Mouse (Mus musculus) E14TG2a.4 (cell line): ENCODE results near the gene Dstn.
A peak's percentile ranks its signal among the peaks of the same experiment; 100 is the strongest.

Experiments
- H3K27me3 ChIP-seq: 2 replicates; pipeline ENCODE4 v1.6.1; 2014; ENCODE audit warnings: low read length, control low read depth; ENCODE audit not compliant: insufficient read depth
- H3K36me3 ChIP-seq: 2 replicates; pipeline ENCODE4 v1.6.1; 2014; ENCODE audit warnings: low read length, control low read depth; ENCODE audit not compliant: insufficient read depth
- H3K4me1 ChIP-seq: replicated peaks from 2 replicates; pipeline ENCODE4 v1.6.1; 2014; ENCODE audit warnings: low read depth, low read length, control low read depth
- H3K4me3 ChIP-seq: replicated peaks from 2 replicates; pipeline ENCODE4 v1.5.1; 2014; ENCODE audit warnings: mild to moderate bottlenecking, low read length
- H3K9me3 ChIP-seq: 2 replicates; pipeline ENCODE4 v1.6.1; 2014; ENCODE audit warnings: low read length, control low read depth
- CTCF ChIP-seq: conservative IDR thresholded peaks from 2 replicates; pipeline ENCODE4 v1.5.1; 2014; ENCODE audit warnings: low read length
- NANOG ChIP-seq: IDR thresholded peaks from 2 replicates; pipeline ENCODE4 v1.6.1; 2014; ENCODE audit warnings: borderline replicate concordance, low read length, mixed read lengths
- POU5F1 ChIP-seq: IDR thresholded peaks from 2 replicates; pipeline ENCODE4 v1.6.1; 2014; ENCODE audit warnings: low read length, borderline replicate concordance

Dstn gene

DNA sequence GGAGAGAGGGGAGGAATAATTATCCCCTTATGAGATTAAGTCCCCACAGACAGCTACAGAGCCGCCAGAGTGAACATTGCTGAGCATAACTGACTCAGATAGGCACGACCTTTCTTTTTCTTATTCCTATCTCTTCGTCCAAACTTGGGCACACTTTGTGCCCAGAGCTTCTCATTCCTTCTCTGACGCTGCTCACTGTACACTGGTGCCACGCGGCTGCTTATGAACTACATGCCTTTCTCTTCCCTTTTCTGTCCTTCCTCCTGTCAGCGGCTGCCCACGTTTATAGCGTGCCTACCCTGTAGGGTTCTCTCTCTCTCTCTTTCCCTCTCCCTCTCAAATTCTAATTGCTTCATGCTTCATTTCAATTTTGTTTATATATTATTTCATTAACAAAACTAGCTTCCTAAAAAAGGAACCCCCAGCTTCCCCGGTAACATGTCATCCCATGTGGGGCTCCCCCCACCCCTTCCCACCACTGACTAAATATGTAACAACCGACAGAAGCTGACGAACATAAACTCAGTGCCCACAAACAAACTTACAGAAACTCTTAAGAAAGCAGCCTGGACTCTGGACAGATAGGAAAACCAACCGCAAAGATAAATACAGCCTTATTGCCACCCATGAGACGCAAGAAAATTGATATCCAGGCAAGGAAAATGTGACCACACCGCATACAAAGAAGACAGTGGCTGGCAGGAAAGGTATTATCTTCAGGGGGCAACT lies 25.8 kb upstream of the Dstn start:
- TF ChIP-seq CTCF, result no peak
- Histone ChIP-seq H3K36me3 (no peaks in the 10 kb centered on the region), H3K27me3 (no peaks in the 10 kb centered on the region), H3K4me3 (peak overlapping the region; percentile 46), H3K9me3 (no peaks in the 10 kb centered on the region), H3K4me1 (peaks cover 37% of the 10 kb centered on the region)

DNA sequence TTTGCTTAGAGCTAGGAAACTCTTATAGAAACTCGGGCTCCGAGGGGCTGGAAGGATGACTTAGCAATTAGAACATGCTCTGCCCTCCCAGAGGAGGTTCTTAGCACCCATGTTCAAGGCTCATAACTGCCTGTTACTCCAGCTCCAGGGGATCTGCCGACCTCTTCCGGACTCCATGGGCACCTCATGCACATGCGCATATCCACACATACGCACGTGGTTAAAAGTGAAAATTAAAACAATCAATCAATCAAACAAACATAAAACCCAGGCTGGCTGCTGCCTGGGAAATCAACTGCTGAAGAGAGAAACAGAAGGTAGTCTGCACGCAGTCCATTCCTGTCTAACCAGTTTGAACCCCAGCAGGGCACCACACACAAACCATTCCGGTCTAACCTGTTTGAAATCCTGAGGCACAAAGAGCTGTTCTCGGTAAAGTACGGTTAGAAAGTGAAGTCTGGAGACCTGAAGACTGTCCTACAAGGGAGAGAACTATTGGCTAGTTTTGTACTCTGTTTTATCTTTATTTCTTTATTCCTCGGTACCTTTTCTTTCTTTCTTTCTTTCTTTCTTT lies 25.2 kb upstream of the Dstn start:
- Histone ChIP-seq H3K9me3 (no peaks in the 10 kb centered on the region), H3K36me3 (no peaks in the 10 kb centered on the region), H3K4me1 (peaks cover 37% of the 10 kb centered on the region), H3K27me3 (no peaks in the 10 kb centered on the region), H3K4me3 (peak overlapping the region; percentile 46)
- TF ChIP-seq CTCF, result no peak
- TF ChIP-seq POU5F1, result no peak
- no peak for TF ChIP-seq NANOG

DNA sequence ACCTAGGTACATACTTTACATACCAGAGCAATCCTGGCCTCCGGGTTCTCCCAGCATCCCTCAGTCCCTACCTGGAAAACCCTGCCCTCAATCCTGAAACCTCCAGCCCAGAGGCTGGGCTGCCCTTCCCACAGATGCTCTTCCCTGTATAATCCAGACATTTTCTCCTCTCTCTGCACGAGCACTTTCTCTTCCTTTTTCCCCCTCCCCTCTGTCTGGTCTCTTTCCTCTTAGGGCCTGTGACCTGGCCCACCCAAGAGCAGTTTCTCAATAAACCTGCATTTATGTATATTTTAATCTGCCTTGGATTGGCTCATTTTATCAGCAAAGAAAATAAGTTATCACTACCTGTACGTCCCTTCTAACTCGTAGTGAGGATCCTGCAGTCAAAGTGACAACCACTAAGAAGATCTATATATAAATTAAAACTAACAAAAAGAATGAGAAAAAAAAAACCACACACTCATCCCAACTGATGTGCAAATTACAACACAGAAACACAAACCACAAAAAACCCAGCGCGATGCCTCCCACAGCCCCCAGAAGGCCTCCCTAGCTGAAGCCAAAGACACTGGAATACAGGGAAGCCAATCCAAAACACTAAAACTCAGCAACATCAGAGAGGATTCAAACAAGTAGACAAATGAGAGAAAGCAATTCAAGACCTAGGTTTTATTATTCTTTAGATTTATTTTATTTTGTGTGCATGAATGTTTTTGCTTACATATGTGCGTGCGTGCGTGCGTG lies 23.6 kb upstream of the Dstn start:
- no peaks in the 10 kb centered on the region for H3K9me3 ChIP-seq
- TF ChIP-seq NANOG, result no peak
- TF ChIP-seq CTCF, result no peak
- TF ChIP-seq POU5F1, result no peak

DNA sequence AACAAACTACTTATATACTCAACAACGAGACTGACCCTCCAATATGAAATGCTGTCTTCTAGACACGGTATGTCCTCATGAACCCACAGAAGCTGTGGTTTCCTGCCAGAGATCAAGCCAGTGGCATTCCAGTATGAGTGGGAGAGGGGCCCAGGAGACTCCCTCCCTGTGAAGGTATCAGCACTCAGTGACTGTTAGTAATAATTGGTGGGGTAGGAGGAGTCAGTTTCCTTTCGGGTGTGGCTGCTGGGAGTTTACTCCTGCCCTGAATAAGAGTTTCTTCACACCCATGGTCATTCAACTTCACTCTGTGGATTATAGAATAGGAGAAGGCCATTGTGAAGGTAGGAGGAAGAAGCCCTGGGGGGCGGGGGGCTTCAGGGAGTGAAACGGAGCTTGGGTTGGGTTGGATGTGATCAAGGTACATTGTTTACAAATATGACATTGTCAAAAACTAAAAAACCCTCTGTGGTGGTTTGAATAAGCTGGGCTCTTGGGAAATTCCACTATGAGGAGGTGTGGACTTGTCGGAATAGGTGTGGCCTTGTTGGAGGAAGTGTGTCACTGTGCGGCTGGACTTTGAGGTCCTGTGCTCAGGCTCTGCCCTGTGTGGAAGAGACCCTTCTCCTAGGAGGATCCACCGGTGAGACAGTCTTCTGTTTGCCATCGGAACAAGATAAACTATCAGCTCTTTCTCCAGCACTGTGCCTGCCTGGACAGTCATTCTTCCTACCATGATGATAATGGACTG lies 15.5 kb upstream of the Dstn start:
- H3K9me3 ChIP-seq, result no peaks in the 10 kb centered on the region
- no peak overlapping the region for H3K4me3 ChIP-seq
- TF ChIP-seq NANOG (no peak), CTCF (no peak)
- H3K27me3 ChIP-seq, result no peaks in the 10 kb centered on the region
- peaks cover 6% of the 10 kb centered on the region; the same call in 1 of the 2 replicates for H3K4me1 ChIP-seq
- no peaks in the 10 kb centered on the region for H3K36me3 ChIP-seq

More for the DNA sequence above, 23.6 kb upstream of the Dstn start:
- H3K27me3 ChIP-seq, result no peaks in the 10 kb centered on the region
- no peak overlapping the region for H3K4me3 ChIP-seq
- H3K36me3 ChIP-seq, result no peaks in the 10 kb centered on the region
- peaks cover 31% of the 10 kb centered on the region for H3K4me1 ChIP-seq

DNA sequence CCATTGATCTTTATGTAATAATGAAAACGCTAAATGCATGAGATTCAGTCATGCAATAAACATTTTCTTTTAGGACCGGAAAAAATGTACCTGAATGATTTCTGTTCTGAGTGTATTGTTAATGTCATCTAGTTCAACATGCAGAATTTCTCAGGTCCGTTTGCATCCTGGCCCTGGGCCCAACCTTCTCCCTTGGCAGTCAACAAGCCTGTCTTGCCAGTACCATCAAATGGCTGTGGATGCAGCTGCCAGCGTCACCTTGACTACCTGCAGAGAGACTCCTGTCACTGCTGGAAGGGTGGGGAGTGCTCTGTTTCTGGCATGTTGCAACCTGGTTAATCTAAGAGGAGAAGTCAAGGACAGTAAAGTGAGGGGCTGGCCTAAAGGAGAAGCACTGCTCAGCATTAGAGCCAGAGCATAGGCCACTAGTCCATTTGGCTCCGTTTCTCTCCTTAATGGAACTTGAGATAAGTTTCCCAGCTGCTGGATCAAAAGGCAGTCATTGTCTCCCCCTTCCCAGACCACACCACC lies 14.2 kb upstream of the Dstn start:
- H3K36me3 ChIP-seq, result no peaks in the 10 kb centered on the region
- peaks cover 6% of the 10 kb centered on the region; the same call in 1 of the 2 replicates for H3K4me1 ChIP-seq
- TF ChIP-seq CTCF (no peak), NANOG (no peak), POU5F1 (no peak)
- no peak overlapping the region for H3K4me3 ChIP-seq
- no peaks in the 10 kb centered on the region for H3K27me3 ChIP-seq
- no peaks in the 10 kb centered on the region for H3K9me3 ChIP-seq

DNA sequence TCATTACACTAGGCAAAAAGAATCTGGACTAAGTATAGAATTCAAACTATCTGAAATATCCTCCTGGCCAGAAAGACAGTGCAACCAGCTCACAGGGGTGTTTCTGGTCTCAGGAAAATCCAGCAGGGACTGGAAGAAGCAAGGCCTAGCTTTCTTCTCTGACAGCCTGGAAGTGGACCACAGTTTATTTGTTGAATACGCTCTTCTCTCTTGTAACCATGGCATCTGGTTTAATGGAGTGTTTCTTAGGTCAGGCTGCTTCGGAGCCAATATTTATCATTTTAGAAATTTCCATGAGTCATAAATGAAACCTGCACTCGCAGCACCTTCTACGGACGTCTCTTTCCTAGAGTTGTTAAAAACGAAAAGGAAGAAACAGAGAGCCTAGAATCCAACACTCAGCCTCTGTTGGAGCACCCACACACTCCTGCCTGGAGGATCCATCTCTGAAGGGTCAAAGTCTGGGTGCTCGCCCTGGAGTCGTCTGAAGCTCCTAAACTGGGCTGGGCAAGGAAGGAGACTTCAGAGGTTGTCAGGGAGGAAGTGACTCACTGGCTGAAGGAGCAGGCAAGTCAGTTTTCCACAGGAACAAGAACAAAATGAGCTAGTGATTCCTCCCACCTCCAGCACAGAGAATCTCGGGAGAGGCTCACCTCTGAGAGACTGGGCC lies 11.6 kb upstream of the Dstn start:
- Histone ChIP-seq H3K4me3 (no peak overlapping the region), H3K4me1 (peaks cover 9% of the 10 kb centered on the region), H3K27me3 (no peaks in the 10 kb centered on the region), H3K36me3 (no peaks in the 10 kb centered on the region), H3K9me3 (no peaks in the 10 kb centered on the region)
- TF ChIP-seq NANOG (no peak), POU5F1 (no peak), CTCF (no peak)

DNA sequence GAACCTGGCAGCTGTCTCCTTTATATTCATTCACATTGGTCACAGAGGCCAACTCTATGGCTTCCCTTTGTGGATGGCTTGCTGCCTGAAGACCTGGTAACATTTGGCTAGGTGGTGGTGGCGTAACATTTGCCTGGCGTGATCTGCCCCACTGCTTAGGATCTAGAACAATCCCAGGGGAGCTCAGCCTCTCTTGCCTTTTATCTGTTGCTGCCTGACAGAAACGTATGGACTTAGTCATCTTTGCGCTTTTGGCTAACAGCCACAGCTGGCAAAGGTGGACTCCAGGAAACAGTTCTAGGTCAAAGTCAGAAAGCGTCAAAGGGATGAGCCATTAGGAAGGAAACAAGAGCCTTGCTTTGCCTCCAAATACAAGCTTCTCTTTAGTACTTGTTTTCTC lies 10.2 kb upstream of the Dstn start:
- Histone ChIP-seq H3K27me3 (no peaks in the 10 kb centered on the region), H3K36me3 (no peaks in the 10 kb centered on the region), H3K4me1 (peaks cover 16% of the 10 kb centered on the region), H3K4me3 (no peak overlapping the region), H3K9me3 (no peaks in the 10 kb centered on the region)
- TF ChIP-seq CTCF (no peak), NANOG (no peak), POU5F1 (no peak)
